Mouse (Mus musculus): ENCODE measurements at regions not wholly inside any gene's neighbourhood (a gene's known extent, or its start where the extent isn't known, plus 50 kb on each side); places are given as distances from the start of the nearest gene placed in this dataset.

GRCm38 (mm10) chr10:56673919-56674318, 296.8 kb downstream of the Gja1 start:
- H3K79me2 ChIP-seq (ENCODE audit: control insufficient read depth, insufficient read depth, low read length, poor library complexity), result no peaks in the 10 kb centered on the region
- no peaks in the 10 kb centered on the region for H3K4me1 ChIP-seq (ENCODE audit: control insufficient read depth in 1 of 2, insufficient read depth in 2 of 2, low read length in 2 of 2)
- no peak for DNase-seq (ENCODE audit: low read depth, low spot score)
- no peaks in the 10 kb centered on the region for H3K36me3 ChIP-seq (ENCODE audit: control insufficient read depth in 1 of 2, insufficient read depth in 2 of 2, low read length in 2 of 2)
- H3K27ac ChIP-seq (ENCODE audit: control insufficient read depth, low read depth, low read length), result no peak overlapping the region
- H3K9me3 ChIP-seq (replicated peaks; ENCODE audit: insufficient read depth, low read length), result no peaks in the 10 kb centered on the region
- TF ChIP-seq GABPA (IDR thresholded peaks at IDR 0.05; ENCODE audit: low read depth, low read length) (no peak), ZC3H11A (IDR thresholded peaks at IDR 0.05; ENCODE audit: low read depth, low read length) (no peak), ZMIZ1 (IDR thresholded peaks at IDR 0.05; ENCODE audit: low read depth, low read length) (no peak), MAFK (IDR thresholded peaks at IDR 0.05; ENCODE audit: borderline replicate concordance, low read depth, low read length) (no peak), TBP (IDR thresholded peaks at IDR 0.05; ENCODE audit: low read depth, low read length) (no peak), BHLHE40 (IDR thresholded peaks at IDR 0.05; ENCODE audit: borderline replicate concordance, low read depth, low read length) (no peak), MAX (IDR thresholded peaks at IDR 0.05; ENCODE audit: low read length) (no peak), MXI1 (IDR thresholded peaks at IDR 0.05; ENCODE audit: low read depth, low read length) (no peak), TCF12 (IDR thresholded peaks at IDR 0.05; ENCODE audit: low read depth, low read length) (no peak), CTCF (IDR thresholded peaks at IDR 0.05 in 2 of 3, conservative IDR thresholded peaks at IDR 0.05 in 1 of 3; ENCODE audit: control insufficient read depth in 1 of 3, insufficient read depth in 1 of 3, low read depth in 2 of 3, low read length in 3 of 3, poor library complexity in 1 of 3, severe bottlenecking in 1 of 3) (no peak), RCOR1 (IDR thresholded peaks at IDR 0.05; ENCODE audit: low read depth, low read length) (no peak), NELFE (IDR thresholded peaks at IDR 0.05; ENCODE audit: low read depth, low read length) (no peak), ETS1 (IDR thresholded peaks at IDR 0.05; ENCODE audit: low read depth, low read length) (no peak), CHD2 (IDR thresholded peaks at IDR 0.05; ENCODE audit: low read length) (no peak), GATA1 (IDR thresholded peaks at IDR 0.05; ENCODE audit: low read depth, low read length) (no peak), JUND (IDR thresholded peaks at IDR 0.05; ENCODE audit: low read depth, low read length) (no peak), TAL1 (IDR thresholded peaks at IDR 0.05; ENCODE audit: low read length) (no peak), USF2 (IDR thresholded peaks at IDR 0.05; ENCODE audit: borderline replicate concordance in 1 of 2, insufficient read depth in 1 of 2, low read depth in 1 of 2, low read length in 2 of 2) (no peak)
- no peak overlapping the region for H3K9ac ChIP-seq (ENCODE audit: control insufficient read depth, low read depth, low read length, poor library complexity, severe bottlenecking)
- H3K4me3 ChIP-seq (ENCODE audit: control insufficient read depth in 1 of 2, insufficient read depth in 1 of 2, low read depth in 2 of 2, low read length in 2 of 2), result no peak overlapping the region
- H3K27me3 ChIP-seq (ENCODE audit: control insufficient read depth in 1 of 2, insufficient read depth in 2 of 2, low read length in 2 of 2), result no peaks in the 10 kb centered on the region

- no peak overlapping the region for H3K27ac ChIP-seq (ENCODE audit: control insufficient read depth, low read depth, low read length)
Observed at GRCm38 (mm10) chr10:56682901-56683300, 305.8 kb downstream of the Gja1 start.

More at GRCm38 (mm10) chr10:56682901-56683300, 305.8 kb downstream of the Gja1 start:
- H3K27me3 ChIP-seq (ENCODE audit: control insufficient read depth in 1 of 2, insufficient read depth in 2 of 2, low read length in 2 of 2), result no peaks in the 10 kb centered on the region
- H3K9ac ChIP-seq (ENCODE audit: control insufficient read depth, low read depth, low read length, poor library complexity, severe bottlenecking), result no peak overlapping the region
- H3K79me2 ChIP-seq (ENCODE audit: control insufficient read depth, insufficient read depth, low read length, poor library complexity), result no peaks in the 10 kb centered on the region
- H3K36me3 ChIP-seq (ENCODE audit: control insufficient read depth in 1 of 2, insufficient read depth in 2 of 2, low read length in 2 of 2), result no peaks in the 10 kb centered on the region
- no peaks in the 10 kb centered on the region for H3K9me3 ChIP-seq (replicated peaks; ENCODE audit: insufficient read depth, low read length)
- H3K4me1 ChIP-seq (ENCODE audit: control insufficient read depth in 1 of 2, insufficient read depth in 2 of 2, low read length in 2 of 2), result no peaks in the 10 kb centered on the region
- TF ChIP-seq USF2 (IDR thresholded peaks at IDR 0.05; ENCODE audit: borderline replicate concordance in 1 of 2, insufficient read depth in 1 of 2, low read depth in 1 of 2, low read length in 2 of 2) (no peak), MAZ (IDR thresholded peaks at IDR 0.05; ENCODE audit: low read depth, low read length) (no peak), POLR2AphosphoS5 (IDR thresholded peaks at IDR 0.05; ENCODE audit: borderline replicate concordance, low read depth, low read length) (no peak), POLR2A (IDR thresholded peaks at IDR 0.05; ENCODE audit: control insufficient read depth in 1 of 2, insufficient read depth in 1 of 2, low read depth in 1 of 2, low read length in 2 of 2, poor library complexity in 1 of 2) (no peak), E2F4 (IDR thresholded peaks at IDR 0.05; ENCODE audit: borderline replicate concordance, low read depth, low read length) (no peak), USF1 (IDR thresholded peaks at IDR 0.05; ENCODE audit: low read depth, low read length) (no peak), MXI1 (IDR thresholded peaks at IDR 0.05; ENCODE audit: low read depth, low read length) (no peak), TAL1 (IDR thresholded peaks at IDR 0.05; ENCODE audit: low read length) (no peak), SIN3A (IDR thresholded peaks at IDR 0.05; ENCODE audit: low read length) (no peak), JUND (IDR thresholded peaks at IDR 0.05; ENCODE audit: low read depth, low read length) (no peak), BHLHE40 (IDR thresholded peaks at IDR 0.05; ENCODE audit: borderline replicate concordance, low read depth, low read length) (no peak)
- no peak for DNase-seq (ENCODE audit: low read depth, low spot score)
- H3K4me3 ChIP-seq (ENCODE audit: control insufficient read depth in 1 of 2, insufficient read depth in 1 of 2, low read depth in 2 of 2, low read length in 2 of 2), result no peak overlapping the region
